In genomic region chr8:97857252-97857651, GRCm38 (mm10) we compare ENCODE assay signal across 20 mouse cellular contexts.
"Had no signal": no experiment of that assay in that cellular context is flagged by ENCODE, and none has a peak within 500 bp of the region (broad histone marks: within the 10 kb centered on the region; RNA-seq: fewer than 3 reads in every experiment).

No protein-coding gene starts in this region.

- DNase-seq: liver, postnatal 0 days; lung, adult 2 months; lung, postnatal 14 days; lung, postnatal 36 days; retina, postnatal 1 day; right cerebral cortex, adult 18-20 months; right cerebral cortex, postnatal 25 days; right cerebral cortex, postnatal 4 days; spleen, adult 18-20 months; thymus, adult 18-20 months; thymus, postnatal 14 days; thymus, postnatal 36 days had no signal

- H3K9ac ChIP-seq: liver, postnatal 0 days; lung, embryonic 15.5 days; midbrain, embryonic 13.5 days; neural tube, embryonic 13.5 days; neural tube, embryonic 15.5 days had no signal

- ATAC-seq: liver, postnatal 0 days; lung, postnatal 0 days; midbrain, embryonic 13.5 days had no signal

- H3K27ac ChIP-seq: lung, embryonic 15.5 days; macrophage; midbrain, embryonic 13.5 days; neural tube, embryonic 13.5 days; neural tube, embryonic 15.5 days had no signal

- H3K4me1 ChIP-seq: lung, embryonic 15.5 days; megakaryocyte, embryonic 14.5 days; neural tube, embryonic 13.5 days; neural tube, embryonic 15.5 days had no signal

- H3K9me3 ChIP-seq: lung, embryonic 15.5 days; megakaryocyte, embryonic 14.5 days; midbrain, embryonic 13.5 days; neural tube, embryonic 13.5 days; neural tube, embryonic 15.5 days had no signal

- H3K27me3 ChIP-seq: lung, embryonic 15.5 days; megakaryocyte, embryonic 14.5 days; midbrain, embryonic 13.5 days; neural tube, embryonic 13.5 days; neural tube, embryonic 15.5 days had no signal

- H3K4me2 ChIP-seq: lung, embryonic 15.5 days; midbrain, embryonic 11.5 days; midbrain, embryonic 13.5 days; neural tube, embryonic 13.5 days; neural tube, embryonic 15.5 days had no signal

- H3K4me3 ChIP-seq: lung, embryonic 15.5 days; megakaryocyte, embryonic 14.5 days; midbrain, embryonic 13.5 days; neural tube, embryonic 13.5 days; neural tube, embryonic 15.5 days had no signal

- H3K36me3 ChIP-seq: lung, embryonic 15.5 days; midbrain, embryonic 13.5 days; neural tube, embryonic 13.5 days; neural tube, embryonic 15.5 days had no signal
